ENCODE assay signal across 31 mouse cellular contexts in the genomic region with DNA sequence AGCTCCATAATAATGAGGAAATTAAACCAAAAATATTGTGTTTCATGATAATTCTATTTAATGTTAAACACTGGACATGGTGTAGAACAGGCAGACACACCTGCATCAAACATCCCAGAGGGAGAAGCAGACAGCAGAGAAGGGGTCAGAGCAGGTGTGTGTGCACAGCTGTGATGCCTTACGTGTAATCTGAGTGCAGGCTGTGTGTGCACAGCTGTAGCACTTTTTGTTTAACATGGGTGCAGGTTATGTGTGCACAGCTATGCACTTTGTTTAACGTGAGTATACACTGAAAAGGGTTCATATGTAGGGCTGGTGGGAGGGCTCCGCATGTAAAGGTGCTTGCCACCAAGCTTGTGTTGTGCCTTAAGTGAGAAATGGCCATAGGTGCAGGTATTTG. TPM values are rescaled to one million over a fixed set of nuclear protein-coding genes. Genes with fewer than 3 reads are reported as not detected.
A peak's percentile ranks its signal among the peaks of the same experiment; 100 is the strongest.
DNase-seq lines count a peak whose midpoint lies in the region; ATAC-seq and TF ChIP-seq lines count a peak whose summit lies in the region.
"Had no signal": no experiment of that assay in that cellular context is flagged by ENCODE, and none has a peak within 500 bp of the region (broad histone marks: within the 10 kb centered on the region; RNA-seq: fewer than 3 reads in every experiment).

No protein-coding gene starts in this region.

- peak; percentile 79 for ATAC-seq in lung, embryonic 14.5 days (ENCODE audit: insufficient read depth)
- ATAC-seq in lung, postnatal 0 days = no peak
- ATAC-seq in stomach, embryonic 14.5 days (ENCODE audit: insufficient number of reproducible peaks, insufficient read depth, low FRiP score, low read depth) = peak; percentile 79
- peak; percentile 85 for ATAC-seq in stomach, embryonic 16.5 days (ENCODE audit: insufficient read depth, low FRiP score)
- ATAC-seq in forebrain, postnatal 0 days = no peak
- ATAC-seq: CD4-positive, CD25-positive, alpha-beta regulatory T cell, adult 4 months; forebrain, embryonic 15.5 days; hindbrain, embryonic 16.5 days had no signal

- H3K4me3 ChIP-seq in lung, embryonic 14.5 days (ENCODE audit: low read depth, low read length) = no peak overlapping the region
- H3K4me3 ChIP-seq in lung, postnatal 0 days (ENCODE audit: low read depth, low read length) = no peak overlapping the region
- H3K4me3 ChIP-seq in stomach, embryonic 14.5 days (ENCODE audit: low read depth, low read length) = no peak overlapping the region
- no peak overlapping the region for H3K4me3 ChIP-seq in stomach, embryonic 16.5 days (replicated peaks; ENCODE audit: low read length)
- H3K4me3 ChIP-seq in forebrain, postnatal 0 days (ENCODE audit: low read depth, low read length) = no peak overlapping the region
- H3K4me3 ChIP-seq: embryonic facial prominence, embryonic 10.5 days; embryonic facial prominence, embryonic 13.5 days; erythroblast, embryonic 14.5 days; forebrain, embryonic 12.5 days; forebrain, embryonic 15.5 days; hindbrain, embryonic 10.5 days; hindbrain, embryonic 13.5 days had no signal

- H3K9me3 ChIP-seq in lung, embryonic 14.5 days (ENCODE audit: low read depth, low read length) = no peaks in the 10 kb centered on the region
- H3K9me3 ChIP-seq in lung, postnatal 0 days (ENCODE audit: low read length) = no peaks in the 10 kb centered on the region
- H3K9me3 ChIP-seq in stomach, embryonic 14.5 days (ENCODE audit: control insufficient read depth, low read depth, low read length) = no peaks in the 10 kb centered on the region
- no peaks in the 10 kb centered on the region for H3K9me3 ChIP-seq in stomach, embryonic 16.5 days (replicated peaks; ENCODE audit: control insufficient read depth, low read length)
- H3K9me3 ChIP-seq in forebrain, postnatal 0 days (ENCODE audit: low read length) = no peaks in the 10 kb centered on the region
- H3K9me3 ChIP-seq: embryonic facial prominence, embryonic 10.5 days; embryonic facial prominence, embryonic 13.5 days; forebrain, embryonic 12.5 days; forebrain, embryonic 15.5 days; hindbrain, embryonic 10.5 days; hindbrain, embryonic 13.5 days had no signal

- TF ChIP-seq EP300 in lung, postnatal 0 days (IDR thresholded peaks at IDR 0.05) = no peak

- no peak for TF ChIP-seq CTCF in lung, embryonic 14.5 days (IDR thresholded peaks at IDR 0.05; ENCODE audit: low read depth)
- no peak for TF ChIP-seq CTCF in lung, postnatal 0 days (IDR thresholded peaks at IDR 0.05)
- no peak for TF ChIP-seq CTCF in forebrain, postnatal 0 days (IDR thresholded peaks at IDR 0.05; ENCODE audit: low read depth)

- 66% methylated on average over 3 of the region's 3 CpGs for WGBS in lung, embryonic 14.5 days
- 65% methylated on average over 3 of the region's 3 CpGs for WGBS in lung, postnatal 0 days
- WGBS in stomach, embryonic 14.5 days = 62% methylated on average over 3 of the region's 3 CpGs
- WGBS in stomach, embryonic 16.5 days = 55% methylated on average over 3 of the region's 3 CpGs
- 89% methylated on average over 3 of the region's 3 CpGs for WGBS in forebrain, postnatal 0 days

- no peak overlapping the region for H3K4me2 ChIP-seq in lung, embryonic 14.5 days
- H3K4me2 ChIP-seq in lung, postnatal 0 days (replicated peaks; ENCODE audit: low read depth, low read length) = no peak overlapping the region
- H3K4me2 ChIP-seq in stomach, embryonic 14.5 days (replicated peaks; ENCODE audit: low read depth, low read length) = no peak overlapping the region
- H3K4me2 ChIP-seq in stomach, embryonic 16.5 days (ENCODE audit: low read depth, low read length) = no peak overlapping the region
- no peak overlapping the region for H3K4me2 ChIP-seq in forebrain, postnatal 0 days (ENCODE audit: low read depth)
- H3K4me2 ChIP-seq: embryonic facial prominence, embryonic 13.5 days; forebrain, embryonic 12.5 days; forebrain, embryonic 15.5 days; heart, embryonic 11.5 days; hindbrain, embryonic 13.5 days had no signal

- peak; percentile 37 for DNase-seq in lung, embryonic 14.5 days
- DNase-seq in lung, postnatal 0 days (ENCODE audit: low spot score) = no peak
- no peak for DNase-seq in forebrain, postnatal 0 days
- no peak for DNase-seq in cerebellum, adult 9-11 months
- DNase-seq: adrenal gland, adult 2 months; adrenal gland, postnatal 14 days; cerebellum, adult 11 months; cerebellum, adult 2 months; cerebellum, postnatal 10 days; cerebellum, postnatal 36 days; embryo, embryonic 11 days; gastrocnemius, postnatal 10 days; gastrocnemius, postnatal 36 days; heart, postnatal 36 days had no signal

- H3K27ac ChIP-seq in lung, embryonic 14.5 days (ENCODE audit: low read depth) = no peak overlapping the region
- H3K27ac ChIP-seq in lung, postnatal 0 days (ENCODE audit: low read length) = no peak overlapping the region
- no peak overlapping the region for H3K27ac ChIP-seq in stomach, embryonic 14.5 days (ENCODE audit: low read length)
- H3K27ac ChIP-seq in stomach, embryonic 16.5 days (ENCODE audit: low read length) = peak overlapping the region; percentile 64; the same call in 1 of the 2 replicates
- H3K27ac ChIP-seq in forebrain, postnatal 0 days (ENCODE audit: low read depth, low read length) = no peak overlapping the region
- H3K27ac ChIP-seq: embryonic facial prominence, embryonic 10.5 days; embryonic facial prominence, embryonic 13.5 days; forebrain, embryonic 12.5 days; forebrain, embryonic 15.5 days; hindbrain, embryonic 10.5 days; hindbrain, embryonic 13.5 days had no signal

- H3K4me1 ChIP-seq in lung, embryonic 14.5 days (ENCODE audit: insufficient read depth) = no peaks in the 10 kb centered on the region
- H3K4me1 ChIP-seq in lung, postnatal 0 days (ENCODE audit: insufficient read depth, low read depth, low read length) = no peaks in the 10 kb centered on the region
- 0 out of 2 replicates have a peak, but pooled peaks cover 7% of the 10 kb centered on the region for H3K4me1 ChIP-seq in stomach, embryonic 14.5 days (ENCODE audit: control insufficient read depth, insufficient read depth, low read length)
- no peaks in the 10 kb centered on the region; the same call in 1 of the 2 replicates for H3K4me1 ChIP-seq in stomach, embryonic 16.5 days (ENCODE audit: control insufficient read depth, insufficient read depth, low read length)
- no peaks in the 10 kb centered on the region for H3K4me1 ChIP-seq in forebrain, postnatal 0 days (ENCODE audit: insufficient read depth)
- H3K4me1 ChIP-seq: embryonic facial prominence, embryonic 10.5 days; embryonic facial prominence, embryonic 13.5 days; forebrain, embryonic 12.5 days; forebrain, embryonic 15.5 days; hindbrain, embryonic 10.5 days; hindbrain, embryonic 13.5 days had no signal

- H3K9ac ChIP-seq in lung, embryonic 14.5 days = no peak overlapping the region
- H3K9ac ChIP-seq in lung, postnatal 0 days (replicated peaks; ENCODE audit: low read depth) = no peak overlapping the region
- H3K9ac ChIP-seq in stomach, embryonic 14.5 days (replicated peaks; ENCODE audit: low read depth, low read length) = no peak overlapping the region
- no peak overlapping the region for H3K9ac ChIP-seq in stomach, embryonic 16.5 days (ENCODE audit: low read length)
- no peak overlapping the region for H3K9ac ChIP-seq in forebrain, postnatal 0 days
- H3K9ac ChIP-seq: embryonic facial prominence, embryonic 13.5 days; forebrain, embryonic 12.5 days; forebrain, embryonic 15.5 days; hindbrain, embryonic 13.5 days had no signal

- no peaks in the 10 kb centered on the region for H3K36me3 ChIP-seq in lung, embryonic 14.5 days (ENCODE audit: insufficient read depth)
- no peaks in the 10 kb centered on the region for H3K36me3 ChIP-seq in lung, postnatal 0 days (ENCODE audit: insufficient read depth, low read length)
- H3K36me3 ChIP-seq in stomach, embryonic 14.5 days (ENCODE audit: control insufficient read depth, insufficient read depth, low read length) = no peaks in the 10 kb centered on the region
- H3K36me3 ChIP-seq in stomach, embryonic 16.5 days (ENCODE audit: control insufficient read depth, insufficient read depth, low read length) = no peaks in the 10 kb centered on the region
- H3K36me3 ChIP-seq in forebrain, postnatal 0 days (ENCODE audit: insufficient read depth) = no peaks in the 10 kb centered on the region
- H3K36me3 ChIP-seq: embryonic facial prominence, embryonic 10.5 days; embryonic facial prominence, embryonic 13.5 days; forebrain, embryonic 12.5 days; forebrain, embryonic 15.5 days; hindbrain, embryonic 10.5 days; hindbrain, embryonic 13.5 days had no signal

- no peaks in the 10 kb centered on the region for H3K27me3 ChIP-seq in lung, embryonic 14.5 days (ENCODE audit: insufficient read depth, low read length)
- H3K27me3 ChIP-seq in lung, postnatal 0 days (replicated peaks; ENCODE audit: insufficient read depth, low read length) = no peaks in the 10 kb centered on the region
- H3K27me3 ChIP-seq in stomach, embryonic 14.5 days (ENCODE audit: control insufficient read depth, insufficient read depth, low read length) = no peaks in the 10 kb centered on the region
- no peaks in the 10 kb centered on the region for H3K27me3 ChIP-seq in stomach, embryonic 16.5 days (ENCODE audit: control insufficient read depth, insufficient read depth, low read length)
- no peaks in the 10 kb centered on the region for H3K27me3 ChIP-seq in forebrain, postnatal 0 days (ENCODE audit: insufficient read depth, low read length)
- H3K27me3 ChIP-seq: embryonic facial prominence, embryonic 13.5 days; forebrain, embryonic 12.5 days; forebrain, embryonic 15.5 days; hindbrain, embryonic 13.5 days had no signal

RNA-seq across cellular contexts. Expression of gene Pnlip, which starts 39.6 kb away (rescaled TPM):
- polyA plus RNA-seq in lung, embryonic 14.5 days (2014; fragmentation: Nextera tagmentation; extraction: Ambion mirVana) = not detected in 2 replicates
- polyA plus RNA-seq in lung, postnatal 0 days (2015; fragmentation: Nextera tagmentation; extraction: Ambion mirVana) = not detected in 2 replicates
- polyA plus RNA-seq in stomach, embryonic 14.5 days (2014; fragmentation: Nextera tagmentation; extraction: Ambion mirVana) = 0.27 and 0.28 TPM in 2 replicates
- polyA plus RNA-seq in stomach, embryonic 16.5 days (2015; fragmentation: Nextera tagmentation; extraction: Ambion mirVana) = 0.49 and 0.50 TPM in 2 replicates
- 1.1 and 2.1 TPM in 2 replicates for total RNA-seq in forebrain, postnatal 0 days (2014; rRNA removed)
- polyA plus RNA-seq in forebrain, postnatal 0 days (2015; fragmentation: Nextera tagmentation; extraction: Ambion mirVana) = 0.84 and 1.2 TPM in 2 replicates
- total RNA-seq: adrenal gland, postnatal 14 days; gastrocnemius, postnatal 10 days; gastrocnemius, postnatal 36 days; granulocyte monocyte progenitor cell, adult 5-6 weeks; heart, adult 8-10 months; heart, postnatal 36 days; MEL had no signal
- polyA plus RNA-seq: C2C12; CD4-positive, CD25-positive, alpha-beta regulatory T cell, adult 4 months; cerebellum, adult 2 months; embryonic facial prominence, embryonic 10.5 days; embryonic facial prominence, embryonic 13.5 days; erythroblast, embryonic 14.5 days; forebrain, embryonic 12.5 days; heart, embryonic 11.5 days; heart, embryonic 14.5 days had no signal

Comparison
In these comparisons a context has a peak if more than half of its experiments do, and no peak if none do; other contexts are left out.
1. ATAC-seq: peak in lung, embryonic 14.5 days (single experiment), stomach, embryonic 14.5 days (single experiment) and stomach, embryonic 16.5 days (single experiment); none in lung, postnatal 0 days (single experiment) and forebrain, postnatal 0 days (single experiment).